Mouse (Mus musculus) forebrain, embryonic 14.5 days (tissue): ENCODE results near the gene Ccdc148. TPM values are rescaled to one million over a fixed set of nuclear protein-coding genes. Genes with fewer than 3 reads are reported as not detected.

Source experiments
- ATAC-seq: fragments of 200-750 bp; cut with Nextera tagmentation; 2 replicates; pipeline ENCODE4 v1.8.0; 2017; ENCODE audit warnings: mild to moderate bottlenecking, moderate library complexity
- DNase-seq: peaks from one replicate; pipeline ENCODE4 v3.0.0-alpha.2; 2015; ENCODE audit warnings: low spot score
- H3K27ac ChIP-seq: fragments of 300-500 bp; sonication (generic); 2 replicates; pipeline ENCODE4 v1.5.1; 2014; ENCODE audit warnings: low read depth, mild to moderate bottlenecking, control low read depth, low read length, moderate library complexity
- H3K27me3 ChIP-seq: fragments of 300-500 bp; sonication (generic); replicated peaks from 2 replicates; pipeline ENCODE4 v1.6.1; 2014; ENCODE audit warnings: low read length, control low read depth, mixed read lengths; ENCODE audit not compliant: control insufficient read depth, insufficient read depth
- H3K36me3 ChIP-seq: fragments of 300-500 bp; sonication (generic); 2 replicates; pipeline ENCODE4 v1.6.1; 2014; ENCODE audit warnings: low read length, control low read depth; ENCODE audit not compliant: control insufficient read depth, insufficient read depth
- H3K4me1 ChIP-seq: fragments of 300-500 bp; sonication (generic); 2 replicates; pipeline ENCODE4 v1.6.1; 2014; ENCODE audit warnings: antibody characterized with exemption, low read length, control low read depth; ENCODE audit not compliant: control insufficient read depth, insufficient read depth
- H3K4me2 ChIP-seq: fragments of 300-500 bp; sonication (generic); 2 replicates; pipeline ENCODE4 v1.6.1; 2014; ENCODE audit warnings: mild to moderate bottlenecking, control low read depth, low read length
- H3K4me3 ChIP-seq: fragments of 300-500 bp; sonication (generic); 2 replicates; pipeline ENCODE4 v1.5.1; 2014; ENCODE audit warnings: low read depth, low read length, control low read depth
- H3K9ac ChIP-seq: fragments of 300-500 bp; sonication (generic); 2 replicates; pipeline ENCODE4 v1.6.1; 2014; ENCODE audit warnings: mild to moderate bottlenecking, low read length, control low read depth, moderate library complexity
- H3K9me3 ChIP-seq: fragments of 300-500 bp; sonication (generic); replicated peaks from 2 replicates; pipeline ENCODE4 v1.6.1; 2016; ENCODE audit warnings: low read length, control low read depth, mixed read lengths; ENCODE audit not compliant: control insufficient read depth
- WGBS: fragments of 180-500 bp; shearing (Covaris S2); extraction: QIAGEN DNeasy Blood & Tissue Kit; methylation state at CpG from one replicate; pipeline ENCODE4 v1.1.7; 2014; 5-methylcytosine and 5-hydroxymethylcytosine counted together
- polyA plus RNA-seq: library from polyadenylated mRNA; unstranded; fragments of >200 nt; fragmentation: Nextera tagmentation; extraction: Ambion mirVana; gene quantifications from 2 replicates; pipeline ENCODE4 v1.2.1, GENCODE M21; 2014

Ccdc148 gene
- polyA plus RNA-seq, 1 experiment from 2014 or later = 1.8 TPM

DNA sequence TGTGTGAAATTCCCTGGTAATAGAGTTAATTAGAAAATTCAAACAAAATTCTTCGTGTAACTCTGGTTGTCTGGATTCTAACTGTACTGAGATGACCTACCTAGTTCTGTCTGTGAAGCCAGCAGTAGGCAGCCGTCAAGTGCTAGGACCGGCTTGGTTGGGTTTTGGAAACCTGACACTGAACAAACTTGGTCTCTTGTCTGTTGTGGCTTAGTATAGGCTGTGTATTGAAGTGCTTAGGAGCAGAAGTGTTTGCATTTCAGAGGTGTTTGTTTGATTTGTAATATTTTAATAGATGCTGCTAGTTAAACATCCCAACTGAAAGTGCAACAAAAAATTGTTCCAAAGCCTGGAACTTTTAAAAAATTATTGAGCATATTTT lies 9.7 kb upstream of the Ccdc148 start:
- no peak for ATAC-seq
- Histone ChIP-seq H3K4me3 (no peak overlapping the region), H3K27me3 (no peaks in the 10 kb centered on the region), H3K4me1 (no peaks in the 10 kb centered on the region), H3K27ac (no peak overlapping the region), H3K9me3 (no peaks in the 10 kb centered on the region), H3K4me2 (no peak overlapping the region), H3K36me3 (no peaks in the 10 kb centered on the region), H3K9ac (no peak overlapping the region)
- DNase-seq = no peak
- 85% methylated on average over 3 of the region's 3 CpGs for WGBS

DNA sequence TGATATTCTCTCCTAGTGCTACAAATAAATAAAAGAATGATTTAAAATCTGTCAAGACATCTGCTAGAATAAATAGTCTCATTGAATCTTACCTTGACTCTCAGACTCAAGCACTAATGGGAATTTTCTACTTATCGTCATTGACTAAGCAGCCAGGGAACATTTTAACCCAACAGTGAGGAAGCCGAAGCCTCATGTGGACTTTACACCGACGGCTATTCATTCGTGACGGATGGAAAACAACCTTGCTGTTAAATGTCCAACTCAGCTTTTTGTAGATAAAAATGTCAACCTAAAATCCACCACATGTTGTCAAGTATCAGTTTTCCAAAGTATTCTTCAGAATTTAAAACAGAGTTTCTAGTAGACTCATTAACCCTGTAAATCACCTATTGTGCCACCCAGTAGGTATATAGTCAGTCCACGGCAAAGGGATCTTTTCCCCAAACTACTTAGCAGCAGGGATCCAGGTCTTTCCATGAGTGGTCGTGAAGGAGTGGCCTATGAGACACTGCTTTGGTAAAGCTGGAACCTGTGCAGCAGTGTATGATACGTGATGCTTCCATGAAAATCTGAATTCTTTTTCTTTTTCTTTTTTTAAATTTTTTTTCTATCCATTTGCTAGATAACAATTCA lies 9.2 kb upstream of the Ccdc148 start:
- ATAC-seq = no peak
- 77% methylated on average over 9 of the region's 9 CpGs for WGBS
- no peak overlapping the region for H3K9ac ChIP-seq
- H3K27me3 ChIP-seq = no peaks in the 10 kb centered on the region
- no peak for DNase-seq
- H3K4me2 ChIP-seq = no peak overlapping the region
- no peaks in the 10 kb centered on the region for H3K9me3 ChIP-seq
- H3K4me3 ChIP-seq = no peak overlapping the region
- no peaks in the 10 kb centered on the region for H3K36me3 ChIP-seq
- H3K27ac ChIP-seq = no peak overlapping the region
- no peaks in the 10 kb centered on the region for H3K4me1 ChIP-seq

DNA sequence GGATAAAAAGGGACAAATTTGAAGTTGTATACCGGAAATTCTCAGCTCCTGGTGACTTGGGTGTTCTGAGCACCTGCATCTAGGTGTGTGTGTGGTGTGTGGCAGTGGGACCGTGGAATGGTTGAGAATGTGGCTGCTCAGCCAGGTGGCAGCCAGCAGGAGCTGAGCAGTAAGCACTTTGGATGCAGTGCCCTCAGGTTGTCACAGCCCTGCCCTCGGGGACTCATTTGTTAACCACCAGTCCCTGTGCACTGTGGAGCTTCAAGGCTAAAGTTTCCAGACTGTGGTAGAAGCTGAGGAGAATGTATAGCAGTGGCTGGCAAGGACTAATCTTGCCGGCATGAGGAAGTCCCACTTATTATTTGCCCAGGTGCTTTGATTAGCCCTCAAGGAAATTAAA lies 7.3 kb upstream of the Ccdc148 start:
- no peak overlapping the region for H3K27ac ChIP-seq
- H3K4me1 ChIP-seq = peaks cover 8% of the 10 kb centered on the region
- H3K9me3 ChIP-seq = no peaks in the 10 kb centered on the region
- no peak for ATAC-seq
- H3K4me2 ChIP-seq = no peak overlapping the region
- no peak overlapping the region for H3K4me3 ChIP-seq
- H3K36me3 ChIP-seq = no peaks in the 10 kb centered on the region
- H3K27me3 ChIP-seq = no peaks in the 10 kb centered on the region
- WGBS = 87% methylated on average over 4 of the region's 4 CpGs
- no peak for DNase-seq
- no peak overlapping the region for H3K9ac ChIP-seq

DNA sequence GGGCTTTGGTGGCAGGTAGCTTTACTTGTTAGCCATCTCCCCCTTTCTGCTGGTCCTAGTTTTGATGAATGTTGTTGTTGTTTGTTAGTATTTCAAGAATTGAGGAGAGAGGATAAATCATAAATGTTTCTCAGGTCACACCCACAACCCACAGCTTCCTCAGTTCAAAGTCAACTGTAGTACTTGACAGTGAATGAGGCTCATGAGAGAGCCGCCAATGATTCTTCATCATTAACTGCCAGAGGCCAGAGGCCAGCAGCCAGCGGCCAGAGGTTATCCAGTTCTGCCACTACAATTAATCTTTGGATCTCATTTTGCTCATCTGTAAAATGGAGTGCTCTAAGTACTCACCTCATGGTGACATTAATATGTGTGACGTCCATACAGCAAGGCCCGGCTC lies 6.5 kb upstream of the Ccdc148 start:
- no peaks in the 10 kb centered on the region for H3K36me3 ChIP-seq
- no peak for DNase-seq
- H3K4me1 ChIP-seq = peaks cover 12% of the 10 kb centered on the region
- no peaks in the 10 kb centered on the region for H3K27me3 ChIP-seq
- H3K4me3 ChIP-seq = no peak overlapping the region
- H3K27ac ChIP-seq = no peak overlapping the region
- H3K4me2 ChIP-seq = no peak overlapping the region
- no peak for ATAC-seq
- H3K9ac ChIP-seq = no peak overlapping the region
- 90% methylated on average over 4 of the region's 4 CpGs for WGBS
- no peaks in the 10 kb centered on the region for H3K9me3 ChIP-seq

DNA sequence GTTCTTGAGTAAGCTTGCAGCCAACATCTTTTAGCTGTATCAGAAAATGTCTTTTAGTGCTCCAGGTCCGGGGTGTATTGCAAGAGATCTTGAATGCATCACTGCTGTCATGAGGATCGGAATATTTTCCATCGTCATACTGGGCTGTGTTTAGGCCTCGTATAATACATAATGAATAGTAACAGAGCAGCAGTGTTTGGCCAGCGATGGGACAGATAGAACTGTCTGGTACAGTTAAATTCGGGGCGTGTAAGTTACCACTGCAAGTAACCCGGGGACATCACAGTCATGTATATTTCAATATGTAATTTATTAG lies 1.8 kb upstream of the Ccdc148 start:
- ATAC-seq (no peak), DNase-seq (peak; percentile 22)

DNA sequence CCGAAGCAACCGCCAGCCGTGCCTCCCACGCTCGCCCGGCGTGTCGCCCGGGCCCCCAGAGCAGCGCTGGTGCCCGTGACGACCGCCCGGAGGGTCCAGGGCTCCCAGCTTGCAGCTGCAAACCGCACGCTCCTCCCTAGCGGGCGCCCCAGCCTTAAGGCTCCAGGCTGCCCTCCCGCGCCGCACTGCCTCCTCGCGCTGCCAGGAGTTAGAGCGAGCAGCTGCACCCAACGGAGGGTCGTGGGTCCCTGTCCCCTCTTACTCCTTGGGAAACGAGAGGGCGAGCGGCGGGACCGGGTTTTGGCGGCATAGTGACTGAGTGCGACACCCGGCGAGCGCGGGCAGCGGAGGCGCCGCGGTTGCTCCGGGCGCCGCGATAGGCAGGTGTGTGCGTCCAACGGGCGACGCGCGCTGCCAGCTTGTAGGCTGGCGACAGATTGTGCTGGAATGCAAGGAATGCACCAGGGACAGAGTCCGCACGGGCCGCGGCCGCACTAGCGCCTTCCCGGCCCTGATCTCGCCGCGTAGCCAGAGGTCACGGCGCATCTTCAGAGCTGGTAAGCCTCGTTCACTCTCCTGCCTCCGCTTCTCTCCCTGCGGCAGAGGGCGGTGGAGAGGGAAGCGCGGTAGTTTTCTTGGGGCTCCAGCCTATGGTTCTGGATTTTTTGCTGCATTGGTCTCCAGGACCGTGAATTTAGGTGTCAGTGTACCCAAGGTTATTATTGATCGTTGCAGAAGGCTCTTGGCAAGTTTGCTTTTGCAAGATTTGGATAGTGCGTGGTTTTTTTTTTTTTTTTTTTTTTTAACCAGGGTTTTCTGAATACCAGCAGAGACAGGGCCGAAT lies 1.2 kb upstream of the Ccdc148 start:
- H3K4me3 ChIP-seq = peak overlapping the region; percentile 92
- DNase-seq (peak; percentile 79), ATAC-seq (peak; percentile 70)
- no peaks in the 10 kb centered on the region for H3K36me3 ChIP-seq
- H3K4me2 ChIP-seq = peak overlapping the region; percentile 81
- H3K9ac ChIP-seq = peak overlapping the region; percentile 82
- 1% methylated on average over 65 of the region's 74 CpGs for WGBS
- peak overlapping the region; percentile 88 for H3K27ac ChIP-seq
- H3K27me3 ChIP-seq = no peaks in the 10 kb centered on the region
- peaks cover 17% of the 10 kb centered on the region for H3K4me1 ChIP-seq
- no peaks in the 10 kb centered on the region for H3K9me3 ChIP-seq

More for the DNA sequence above, 1.8 kb upstream of the Ccdc148 start:
- no peak overlapping the region for H3K27ac ChIP-seq
- H3K4me2 ChIP-seq = peak overlapping the region; percentile 81
- 28% methylated on average over 8 of the region's 8 CpGs for WGBS
- peak overlapping the region; percentile 92 for H3K4me3 ChIP-seq
- H3K9ac ChIP-seq = peak overlapping the region; percentile 82
- no peaks in the 10 kb centered on the region for H3K9me3 ChIP-seq
- no peaks in the 10 kb centered on the region for H3K36me3 ChIP-seq
- peaks cover 17% of the 10 kb centered on the region for H3K4me1 ChIP-seq
- H3K27me3 ChIP-seq = no peaks in the 10 kb centered on the region

DNA sequence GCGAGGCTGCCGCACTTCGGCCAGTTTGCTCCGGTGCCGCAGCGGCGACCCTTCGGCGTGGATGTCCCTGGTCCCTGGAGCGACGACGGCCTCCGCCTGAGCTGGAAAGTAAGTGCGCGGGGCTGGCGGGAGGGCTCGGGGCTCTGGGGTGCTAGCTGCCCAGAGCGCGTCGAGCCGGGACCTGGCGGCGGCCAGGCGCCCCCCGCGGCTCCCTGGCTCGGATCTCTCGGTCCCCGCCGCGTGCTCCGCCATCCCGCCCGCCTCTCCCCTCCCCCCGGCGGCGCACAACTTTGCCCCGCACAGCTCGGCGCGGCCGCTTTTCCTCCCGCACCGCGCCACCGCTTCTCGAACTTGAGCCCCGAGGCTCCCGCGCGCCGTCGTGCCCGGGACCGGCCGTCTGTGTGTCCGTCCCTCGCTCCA lies 548 bp upstream of the Ccdc148 start:
- peak overlapping the region; percentile 82 for H3K9ac ChIP-seq
- H3K36me3 ChIP-seq = no peaks in the 10 kb centered on the region
- under 1% methylated on average over 40 of the region's 58 CpGs for WGBS
- peak overlapping the region; percentile 92 for H3K4me3 ChIP-seq
- no peaks in the 10 kb centered on the region for H3K9me3 ChIP-seq
- DNase-seq (peak; percentile 52), ATAC-seq (peak; percentile 62)
- no peaks in the 10 kb centered on the region for H3K27me3 ChIP-seq
- peak overlapping the region; percentile 81 for H3K4me2 ChIP-seq
- H3K27ac ChIP-seq = peak overlapping the region; percentile 88
- peaks cover 17% of the 10 kb centered on the region for H3K4me1 ChIP-seq

DNA sequence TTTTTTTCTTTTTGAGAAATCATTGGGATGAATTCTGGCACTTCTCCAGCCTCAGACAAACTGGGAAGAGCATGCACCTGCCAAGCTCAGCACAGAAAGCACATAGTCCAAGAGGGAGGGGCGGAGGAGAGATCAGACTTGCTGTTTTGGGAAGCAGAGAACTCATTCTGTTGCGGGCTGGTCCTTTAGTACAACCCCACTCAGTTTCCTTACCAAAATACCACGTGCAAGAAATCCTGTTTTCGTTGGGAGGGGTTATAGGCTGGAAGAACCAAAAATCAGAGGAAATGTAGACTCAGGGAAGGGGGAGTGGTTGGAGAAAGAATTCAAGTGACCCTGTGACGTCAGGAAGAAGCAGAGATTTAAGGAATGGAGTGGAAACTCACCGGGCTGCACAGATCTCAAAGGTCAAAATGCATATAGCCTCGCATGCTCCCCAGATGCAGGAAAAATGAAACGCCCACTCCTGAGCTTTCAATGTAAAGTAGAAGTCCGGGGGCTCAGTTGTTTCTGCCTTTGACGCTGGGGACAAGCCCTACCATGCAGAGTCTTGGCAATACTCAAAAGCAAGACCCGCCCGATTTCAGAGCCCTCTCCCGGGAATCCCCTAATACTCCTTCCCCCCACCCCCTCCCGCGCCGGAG lies 400 bp downstream of the Ccdc148 start:
- Histone ChIP-seq H3K9me3 (no peaks in the 10 kb centered on the region), H3K4me3 (peak overlapping the region; percentile 92), H3K4me1 (peaks cover 17% of the 10 kb centered on the region), H3K27me3 (no peaks in the 10 kb centered on the region), H3K27ac (no peak overlapping the region), H3K4me2 (peak overlapping the region; percentile 81), H3K36me3 (no peaks in the 10 kb centered on the region), H3K9ac (peak overlapping the region; percentile 82)
- DNase-seq = peak; percentile 56
- peak; percentile 18 for ATAC-seq
- 0% methylated on average over 16 of the region's 16 CpGs for WGBS

DNA sequence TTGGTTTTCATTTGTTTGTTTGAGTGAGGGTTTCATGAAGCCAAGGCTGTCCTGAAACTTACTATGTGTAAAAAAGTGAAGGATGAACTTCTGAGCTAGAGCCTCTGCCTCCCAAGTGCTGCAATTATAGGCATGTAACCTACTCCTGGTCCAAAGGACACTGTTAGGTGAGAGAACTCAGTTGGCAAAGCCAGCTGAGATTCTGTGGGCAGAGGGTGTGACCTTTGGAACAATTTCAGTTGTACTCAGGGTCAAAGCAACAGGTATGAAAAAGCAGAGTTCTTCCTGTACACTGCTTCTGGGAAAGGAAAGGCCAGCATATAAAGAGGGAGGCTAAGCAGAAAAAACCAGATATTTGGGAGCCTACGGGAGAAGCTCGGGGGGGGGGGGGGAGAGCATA lies 2.4 kb downstream of the Ccdc148 start:
- Histone ChIP-seq H3K9ac (no peak overlapping the region), H3K9me3 (no peaks in the 10 kb centered on the region), H3K27ac (no peak overlapping the region), H3K36me3 (no peaks in the 10 kb centered on the region), H3K4me1 (peaks cover 12% of the 10 kb centered on the region; the same call in 1 of the 2 replicates), H3K27me3 (no peaks in the 10 kb centered on the region), H3K4me2 (no peak overlapping the region), H3K4me3 (no peak overlapping the region)
- 50% methylated on average over 2 of the region's 2 CpGs for WGBS
- ATAC-seq (no peak), DNase-seq (no peak)
